Mouse (Mus musculus) MEL (cell line): ENCODE measurements around the gene Sipa1l3.

ENCODE experiments used
- BHLHE40 ChIP-seq: IDR thresholded peaks from 2 replicates; pipeline ENCODE4 v1.6.1; 2012; ENCODE audit warnings: low read depth, mild to moderate bottlenecking, inconsistent platforms, low read length, improper control_type of control experiment, borderline replicate concordance
- EP300 ChIP-seq, 2 experiments: IDR thresholded peaks; 2 replicates each; pipeline ENCODE4 v1.6.1; 2011; ENCODE audit warnings: improper control_type of control experiment in 2 of 2, low read length in 2 of 2, low read depth in 1 of 2, mild to moderate bottlenecking in 1 of 2
- JUND ChIP-seq: IDR thresholded peaks from 2 replicates; pipeline ENCODE4 v1.6.1; 2011; ENCODE audit warnings: low read depth, mild to moderate bottlenecking, improper control_type of control experiment, low read length
- POLR2A ChIP-seq, 2 experiments: IDR thresholded peaks; 2 replicates each; pipeline ENCODE4 v1.6.1; 2011 to 2012; ENCODE audit warnings: low read length in 2 of 2, mild to moderate bottlenecking in 2 of 2, control low read depth in 1 of 2, improper control_type of control experiment in 1 of 2, low read depth in 1 of 2, moderate library complexity in 1 of 2; ENCODE audit not compliant: control insufficient read depth in 1 of 2, insufficient read depth in 1 of 2, poor library complexity in 1 of 2

DNA sequence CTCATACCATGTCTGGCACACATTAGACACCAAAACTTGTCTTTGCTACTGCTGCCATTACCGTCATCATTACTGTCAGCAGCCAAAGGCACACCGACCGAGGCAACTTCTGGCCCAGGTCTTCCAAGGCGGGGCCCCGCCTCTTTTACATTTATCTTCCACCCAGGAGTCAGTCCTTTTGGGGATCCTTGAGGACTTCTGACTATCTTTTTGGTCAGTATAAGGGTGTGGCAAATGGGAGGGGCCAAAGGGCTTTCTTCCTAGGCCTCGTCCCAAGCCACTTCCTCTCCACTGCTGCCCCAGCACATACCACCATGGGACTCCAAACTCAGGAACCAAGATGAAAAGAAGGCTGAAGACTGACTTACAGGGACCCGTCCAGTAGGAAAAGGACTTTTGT is 9.9 kb downstream of the Sipa1l3 start:
- TF ChIP-seq JUND (no peak), EP300 (IDR thresholded peaks at IDR 0.05; ENCODE audit: low read depth in 1 of 2, low read length in 2 of 2) (no peak), POLR2A (IDR thresholded peaks at IDR 0.05; ENCODE audit: control insufficient read depth in 1 of 2, insufficient read depth in 1 of 2, low read depth in 1 of 2, low read length in 2 of 2, poor library complexity in 1 of 2) (no peak), BHLHE40 (no peak)
